Mouse (Mus musculus) liver, postnatal 0 days (tissue): ENCODE results near the gene Dglucy. TPM values are rescaled to one million over a fixed set of nuclear protein-coding genes. Genes with fewer than 3 reads are reported as not detected.

Experiments used
- ATAC-seq: fragments of 200-750 bp; cut with Nextera tagmentation; 2 replicates; pipeline ENCODE4 v1.8.0; 2017; ENCODE audit warnings: mild to moderate bottlenecking, moderate library complexity
- DNase-seq: peaks from one replicate; pipeline ENCODE4 v3.0.0-alpha.2; 2016
- H3K27ac ChIP-seq: fragments of 300-500 bp; sonication (generic); 2 replicates; pipeline ENCODE4 v1.5.1; 2014; ENCODE audit warnings: antibody characterized with exemption, moderate library complexity, mild to moderate bottlenecking, low read depth
- H3K27me3 ChIP-seq: fragments of 300-500 bp; sonication (generic); 2 replicates; pipeline ENCODE4 v1.6.1; 2014; ENCODE audit warnings: low read length, control low read depth, mixed read lengths; ENCODE audit not compliant: insufficient read depth
- H3K36me3 ChIP-seq: fragments of 300-500 bp; sonication (generic); replicated peaks from 2 replicates; pipeline ENCODE4 v1.6.1; 2014; ENCODE audit warnings: mild to moderate bottlenecking, control low read depth, low read length, moderate library complexity, mixed read lengths; ENCODE audit not compliant: insufficient read depth
- H3K4me1 ChIP-seq: fragments of 300-500 bp; sonication (generic); 2 replicates; pipeline ENCODE4 v1.6.1; 2014; ENCODE audit warnings: antibody characterized with exemption, mild to moderate bottlenecking, control low read depth; ENCODE audit not compliant: insufficient read depth
- H3K4me2 ChIP-seq: fragments of 300-500 bp; sonication (generic); 2 replicates; pipeline ENCODE4 v1.6.1; 2014; ENCODE audit warnings: low read depth, mild to moderate bottlenecking, low read length, moderate library complexity, mixed read lengths
- H3K4me3 ChIP-seq: fragments of 300-500 bp; sonication (generic); 2 replicates; pipeline ENCODE4 v1.5.1; 2014; ENCODE audit warnings: low read depth, low read length
- H3K9ac ChIP-seq: fragments of 300-500 bp; sonication (generic); replicated peaks from 2 replicates; pipeline ENCODE4 v1.6.1; 2014; ENCODE audit warnings: mild to moderate bottlenecking, moderate library complexity
- H3K9me3 ChIP-seq: fragments of 300-500 bp; sonication (generic); 2 replicates; pipeline ENCODE4 v1.6.1; 2016; ENCODE audit warnings: mild to moderate bottlenecking, control low read depth, low read length, mixed read lengths
- CTCF ChIP-seq: sonication (generic); IDR thresholded peaks from 2 replicates; pipeline ENCODE4 v1.5.1; 2016; ENCODE audit warnings: antibody characterized with exemption, low read depth
- EP300 ChIP-seq: IDR thresholded peaks from 2 replicates; pipeline ENCODE4 v1.6.1; 2016; ENCODE audit warnings: antibody characterized with exemption, low read depth, mild to moderate bottlenecking
- WGBS: fragments of 180-500 bp; shearing (Covaris S2); extraction: QIAGEN DNeasy Blood & Tissue Kit; methylation state at CpG from one replicate; pipeline ENCODE4 v1.1.7; 2014; ENCODE audit not compliant: insufficient replicate concordance; 5-methylcytosine and 5-hydroxymethylcytosine counted together
- polyA plus RNA-seq: library from polyadenylated mRNA; unstranded; fragments of >200 nt; fragmentation: Nextera tagmentation; extraction: Ambion mirVana; gene quantifications from 2 replicates; pipeline ENCODE4 v1.2.1, GENCODE M21; 2015

Gene Dglucy
- polyA plus RNA-seq, 1 experiment from 2014 or later, result 1.9 TPM

GRCm38 (mm10) chr12:100742468-100742867, 36.4 kb upstream of the Dglucy start:
- WGBS, result 63% methylated on average over 2 of the region's 2 CpGs
- DNase-seq (no peak), ATAC-seq (no peak)
- Histone ChIP-seq H3K9me3 (no peaks in the 10 kb centered on the region), H3K9ac (no peak overlapping the region), H3K4me1 (no peaks in the 10 kb centered on the region), H3K27ac (no peak overlapping the region), H3K4me2 (no peak overlapping the region), H3K4me3 (no peak overlapping the region), H3K36me3 (no peaks in the 10 kb centered on the region), H3K27me3 (no peaks in the 10 kb centered on the region)
- TF ChIP-seq EP300 (no peak), CTCF (no peak)

- TF ChIP-seq EP300 (no peak), CTCF (no peak)
- H3K4me2 ChIP-seq, result no peak overlapping the region
- ATAC-seq, result no peak
- H3K9me3 ChIP-seq, result no peaks in the 10 kb centered on the region
- H3K4me1 ChIP-seq, result no peaks in the 10 kb centered on the region
- H3K4me3 ChIP-seq, result no peak overlapping the region
- no peak overlapping the region for H3K27ac ChIP-seq
- no peak overlapping the region for H3K9ac ChIP-seq
- H3K36me3 ChIP-seq, result no peaks in the 10 kb centered on the region
- DNase-seq, result no peak
- H3K27me3 ChIP-seq, result no peaks in the 10 kb centered on the region
- 20% methylated on average over 1 of the region's 1 CpGs for WGBS
These were observed 25.9 kb upstream of the Dglucy start for GRCm38 (mm10) chr12:100752977-100753376.

- 58% methylated on average over 1 of the region's 1 CpGs for WGBS
- Histone ChIP-seq H3K4me1 (no peaks in the 10 kb centered on the region), H3K9ac (no peak overlapping the region), H3K4me2 (no peak overlapping the region), H3K27me3 (no peaks in the 10 kb centered on the region), H3K4me3 (no peak overlapping the region), H3K9me3 (no peaks in the 10 kb centered on the region), H3K27ac (no peak overlapping the region), H3K36me3 (no peaks in the 10 kb centered on the region)
- TF ChIP-seq EP300, result no peak
- no peak for TF ChIP-seq CTCF
- DNase-seq (no peak), ATAC-seq (no peak)
These were observed 25.1 kb upstream of the Dglucy start for GRCm38 (mm10) chr12:100753716-100754115.

GRCm38 (mm10) chr12:100757427-100757826, 21.4 kb upstream of the Dglucy start:
- H3K36me3 ChIP-seq, result no peaks in the 10 kb centered on the region
- DNase-seq, result no peak
- H3K4me3 ChIP-seq, result no peak overlapping the region
- H3K27me3 ChIP-seq, result no peaks in the 10 kb centered on the region
- H3K4me1 ChIP-seq, result no peaks in the 10 kb centered on the region
- H3K9me3 ChIP-seq, result no peaks in the 10 kb centered on the region
- no peak for ATAC-seq
- WGBS, result 59% methylated on average over 4 of the region's 4 CpGs
- H3K9ac ChIP-seq, result no peak overlapping the region
- H3K4me2 ChIP-seq, result no peak overlapping the region
- TF ChIP-seq CTCF, result no peak
- TF ChIP-seq EP300, result no peak
- H3K27ac ChIP-seq, result no peak overlapping the region

GRCm38 (mm10) chr12:100762663-100763425, 16.0 kb upstream of the Dglucy start:
- DNase-seq (no peak), ATAC-seq (no peak)
- Histone ChIP-seq H3K9ac (no peak overlapping the region), H3K4me3 (no peak overlapping the region), H3K27ac (no peak overlapping the region), H3K4me2 (no peak overlapping the region), H3K4me1 (peaks cover 9% of the 10 kb centered on the region), H3K9me3 (no peaks in the 10 kb centered on the region), H3K27me3 (no peaks in the 10 kb centered on the region), H3K36me3 (no peaks in the 10 kb centered on the region)
- TF ChIP-seq EP300, result no peak
- TF ChIP-seq CTCF, result no peak
- WGBS, result 71% methylated on average over 11 of the region's 11 CpGs

- peaks cover 9% of the 10 kb centered on the region for H3K4me1 ChIP-seq
- ATAC-seq, result no peak
- no peak overlapping the region for H3K4me3 ChIP-seq
- H3K27ac ChIP-seq, result peak overlapping the region; percentile 41
- no peak overlapping the region for H3K9ac ChIP-seq
- 23% methylated on average over 13 of the region's 13 CpGs for WGBS
- no peaks in the 10 kb centered on the region for H3K36me3 ChIP-seq
- no peak for DNase-seq
- no peaks in the 10 kb centered on the region for H3K27me3 ChIP-seq
- H3K4me2 ChIP-seq, result peak overlapping the region; percentile 15; the same call in 1 of the 2 replicates
- TF ChIP-seq EP300 (no peak), CTCF (no peak)
- H3K9me3 ChIP-seq, result no peaks in the 10 kb centered on the region
These were observed 14.4 kb upstream of the Dglucy start for GRCm38 (mm10) chr12:100764329-100765018.
